Mouse (Mus musculus) thymus, postnatal 25 days (tissue): ENCODE measurements around the gene Hormad2.

Experiments
- DNase-seq: peaks from one replicate; pipeline ENCODE4 v3.0.0; 2022

Hormad2 gene

DNA sequence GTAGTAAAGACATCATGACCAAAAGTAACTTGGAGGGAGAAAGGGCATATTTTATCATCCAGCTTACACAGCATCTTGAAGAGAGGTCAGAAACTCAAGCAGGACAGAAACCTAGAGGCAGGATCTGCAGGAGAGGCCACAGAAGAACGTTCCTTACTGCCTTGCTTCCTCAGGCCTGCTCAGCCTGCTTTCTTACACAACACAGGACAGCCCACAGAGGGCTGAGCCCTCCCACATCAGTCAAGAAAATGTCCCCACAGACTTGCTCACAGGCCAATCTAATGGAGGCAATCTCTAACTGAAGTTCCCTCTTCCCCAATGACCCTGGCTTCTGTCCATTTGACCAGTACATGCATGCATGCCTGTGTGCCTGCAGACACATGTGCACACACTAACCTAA is 1.4 kb upstream of the Hormad2 start:
- no peak for DNase-seq

DNA sequence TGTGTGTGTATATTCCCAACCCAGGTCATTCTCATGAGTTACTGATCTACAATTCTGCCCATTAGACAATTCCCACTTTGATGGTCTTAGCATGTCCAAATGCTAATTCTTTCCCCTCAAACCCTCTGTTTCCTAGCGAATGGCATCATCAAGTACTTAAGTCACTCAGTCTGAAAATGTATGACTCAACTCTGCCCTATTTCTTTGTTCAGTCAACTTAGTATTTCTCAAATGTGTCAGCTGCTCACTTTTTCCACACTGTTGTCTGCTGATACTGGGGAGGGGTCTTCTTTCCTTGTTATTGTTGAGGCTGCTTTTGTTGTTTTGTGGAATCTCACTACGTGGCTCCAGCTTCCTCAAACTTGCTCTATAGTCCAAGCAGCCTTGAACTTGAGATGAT is 2.7 kb downstream of the Hormad2 start:
- no peak for DNase-seq

DNA sequence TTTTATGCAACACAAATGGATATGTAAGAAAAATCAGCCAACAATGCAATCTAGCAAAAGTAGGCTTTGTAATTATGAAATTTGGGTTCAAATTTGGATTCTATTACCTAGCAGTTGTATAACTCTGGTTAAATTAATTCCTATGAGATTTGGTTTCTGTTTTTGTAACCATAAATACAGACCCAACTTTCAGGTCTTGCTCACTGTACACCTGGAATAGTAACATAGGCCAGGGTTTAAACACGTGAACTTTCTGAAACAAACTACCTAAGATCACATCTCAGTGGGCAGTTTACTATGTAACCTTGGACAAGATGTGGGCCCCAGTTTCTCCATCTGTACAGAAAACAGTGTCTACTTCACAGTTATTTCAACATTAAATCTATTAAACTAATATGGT is 3.6 kb downstream of the Hormad2 start:
- no peak for DNase-seq

DNA sequence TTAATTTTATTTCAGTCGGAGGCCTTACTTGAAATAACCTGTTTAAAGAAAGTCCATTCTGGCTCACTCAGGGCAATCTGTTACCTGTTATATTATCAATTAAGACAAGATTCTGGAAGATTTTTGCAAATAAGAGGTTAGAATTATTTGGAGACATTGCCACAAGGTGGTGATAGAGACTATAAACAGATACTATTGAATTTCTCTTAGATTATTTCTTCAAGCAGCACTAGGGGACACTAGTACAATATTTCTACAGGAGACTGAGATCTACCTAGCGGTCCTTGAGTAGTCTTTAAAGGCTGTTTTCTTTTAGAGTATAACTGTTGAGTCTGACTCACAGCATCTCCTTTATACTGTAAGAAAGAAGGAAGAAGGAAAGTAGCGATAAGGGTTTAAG is 4.3 kb downstream of the Hormad2 start:
- DNase-seq: no peak

DNA sequence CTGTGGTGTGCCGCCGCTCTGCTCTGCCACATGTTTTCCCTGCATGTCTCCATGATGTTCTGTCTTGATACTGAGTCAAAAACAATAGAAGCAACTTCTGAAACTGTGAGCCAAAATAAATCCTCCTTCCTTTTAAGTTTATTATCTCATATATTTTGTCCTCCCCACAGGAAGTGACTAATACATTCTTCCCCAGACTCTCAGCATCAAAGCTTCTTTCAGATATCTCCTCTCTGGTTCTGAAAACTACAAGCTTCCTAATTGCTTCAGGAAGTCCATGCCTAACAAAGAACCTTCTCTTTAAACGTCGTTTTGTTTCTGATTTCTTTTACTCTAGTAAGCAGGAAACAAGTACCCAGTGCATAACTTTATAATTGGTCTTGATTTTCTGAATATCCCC is 6.4 kb downstream of the Hormad2 start:
- DNase-seq: no peak

DNA sequence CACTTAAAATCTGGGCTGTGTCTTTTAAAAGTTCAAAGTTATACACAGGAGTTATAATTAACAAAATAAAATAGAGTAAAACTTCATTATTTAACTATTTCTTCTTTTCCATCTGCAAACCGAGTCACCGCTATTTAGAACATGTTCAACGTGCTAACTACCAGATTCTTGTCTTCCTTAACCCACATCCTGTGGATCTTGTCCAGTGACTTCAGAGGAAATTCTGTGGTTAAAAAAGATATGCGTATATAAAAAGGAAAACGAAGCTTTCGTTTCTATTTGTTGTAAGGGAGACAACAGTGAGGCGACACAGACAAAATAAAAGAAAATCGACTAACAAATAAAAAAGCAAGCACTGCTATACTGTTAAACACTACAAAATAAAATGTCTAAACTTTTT is 17.1 kb downstream of the Hormad2 start:
- DNase-seq: no peak

DNA sequence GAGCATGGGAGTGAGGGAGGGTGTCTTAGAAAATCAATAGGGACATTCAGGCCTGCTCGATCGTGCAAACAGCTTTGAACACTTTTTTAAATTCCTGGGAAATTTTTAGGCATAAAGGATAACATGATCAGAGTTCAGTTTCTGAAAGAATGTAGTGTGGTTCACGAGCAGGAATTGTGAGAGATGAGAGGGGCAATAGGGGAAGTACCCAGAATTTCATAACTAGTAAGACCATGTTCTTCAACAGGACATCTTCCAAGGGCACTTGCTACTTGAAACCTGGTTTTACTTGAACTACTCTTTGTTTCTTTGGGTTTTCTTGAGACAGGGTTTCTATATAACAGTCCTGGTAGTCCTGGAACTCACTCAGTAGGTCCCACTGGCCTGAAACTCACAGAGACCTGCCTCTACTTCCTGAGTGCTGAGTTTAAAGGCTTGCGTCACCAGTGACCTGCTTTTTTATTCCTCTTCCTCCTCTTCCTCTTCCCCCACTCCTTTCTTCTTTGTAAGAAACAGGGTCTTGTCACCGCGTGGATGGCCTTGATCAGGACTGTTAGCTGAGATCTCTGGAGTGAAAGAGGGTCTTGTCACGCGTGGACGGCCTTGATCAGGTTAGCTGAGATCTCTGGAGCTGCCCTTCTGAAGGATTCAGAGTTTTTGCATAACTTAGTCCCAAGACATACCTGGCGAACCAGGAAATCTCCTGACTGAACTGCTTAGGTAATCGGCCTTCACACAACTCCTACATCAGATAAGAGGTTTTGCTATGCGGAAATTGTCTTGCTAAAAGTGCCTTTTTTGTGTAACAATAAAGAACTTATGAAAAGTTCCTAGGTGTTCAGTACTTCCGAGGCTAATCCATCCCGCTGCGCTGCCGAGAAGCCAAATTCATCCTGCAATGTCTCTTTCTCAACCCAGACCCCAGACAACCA is 18.1 kb downstream of the Hormad2 start:
- peak; percentile 33 for DNase-seq

DNA sequence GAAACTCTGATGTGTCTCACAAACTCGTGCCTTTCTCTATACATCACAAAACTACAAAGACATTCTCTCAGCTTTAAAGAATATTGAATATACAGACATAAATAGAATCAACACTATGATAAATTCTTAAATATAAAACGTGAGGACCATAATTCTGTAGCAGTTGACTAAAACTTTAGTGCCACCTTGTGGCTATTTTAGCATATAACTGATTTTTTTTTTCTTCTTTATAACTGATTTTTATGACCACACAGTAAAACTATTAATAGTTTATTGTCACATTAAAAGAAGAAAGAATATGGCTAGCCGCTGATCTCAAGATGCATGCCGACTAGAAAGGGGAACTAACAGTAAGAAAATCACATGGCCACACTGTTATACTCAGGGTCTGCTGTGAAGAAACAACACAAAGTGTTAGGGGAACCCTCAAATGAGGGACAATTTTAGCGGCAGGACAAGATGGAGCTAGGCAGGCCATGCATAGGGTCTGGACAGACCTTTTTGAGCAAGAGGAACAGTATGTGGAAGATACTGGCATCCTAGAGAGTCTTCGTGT is 18.9 kb downstream of the Hormad2 start:
- DNase-seq: no peak

DNA sequence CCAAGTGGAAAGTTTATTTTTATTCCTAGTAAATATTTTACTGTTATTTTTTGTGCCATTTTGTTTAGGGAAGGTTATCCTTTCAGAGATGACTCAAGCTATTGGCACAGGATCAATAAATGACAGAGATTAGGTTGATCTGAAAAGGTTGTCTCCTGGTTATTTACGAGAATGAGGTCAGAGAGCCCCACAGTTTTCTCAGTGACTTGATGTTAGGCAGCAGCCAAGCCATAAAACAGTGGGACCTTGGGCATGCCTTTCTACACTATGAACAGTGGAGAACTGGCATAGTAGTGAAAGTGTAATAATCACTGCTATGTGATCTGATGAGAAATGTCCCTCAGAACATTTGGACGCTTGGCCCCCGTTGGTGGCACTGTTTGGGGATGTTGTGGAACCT is 22.9 kb downstream of the Hormad2 start:
- no peak for DNase-seq

DNA sequence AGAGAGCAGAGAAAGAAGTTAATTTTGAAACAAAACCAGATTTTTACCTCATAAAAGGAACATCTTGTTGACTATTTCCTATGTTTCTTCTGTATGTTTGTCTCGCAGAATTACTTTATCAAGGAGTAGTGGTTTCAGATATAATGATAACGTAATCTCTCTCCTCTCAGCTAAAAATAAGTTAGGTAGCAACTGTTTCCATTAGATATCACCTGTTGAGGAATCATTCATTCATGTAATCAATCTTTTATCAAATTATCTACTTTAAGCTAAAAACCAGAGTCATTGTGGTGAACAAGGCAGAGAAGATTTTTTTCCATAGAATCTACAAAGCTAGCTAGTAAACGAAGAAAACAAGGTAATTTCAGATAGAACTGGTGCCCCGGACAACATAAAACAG is 28.6 kb downstream of the Hormad2 start:
- DNase-seq: no peak

DNA sequence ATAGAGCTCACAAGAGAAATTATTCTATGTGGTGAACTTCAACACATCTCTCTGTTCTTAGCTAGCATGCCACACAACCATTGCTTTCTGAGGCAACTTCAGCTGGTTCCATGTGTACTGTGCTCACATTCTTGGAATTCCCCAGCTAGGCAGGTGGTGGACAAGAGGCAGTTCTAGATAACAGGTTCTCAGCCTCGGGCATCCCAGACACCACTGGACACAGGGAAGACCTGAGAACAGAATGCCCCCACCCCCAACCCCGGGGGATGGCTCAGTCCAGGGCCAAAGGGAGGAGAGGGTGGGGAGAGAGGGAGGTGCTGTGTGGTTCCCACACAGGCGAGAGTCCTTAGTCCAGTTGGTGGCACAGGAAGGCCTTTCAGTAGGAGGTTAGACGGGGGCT is 36.6 kb downstream of the Hormad2 start:
- no peak for DNase-seq

DNA sequence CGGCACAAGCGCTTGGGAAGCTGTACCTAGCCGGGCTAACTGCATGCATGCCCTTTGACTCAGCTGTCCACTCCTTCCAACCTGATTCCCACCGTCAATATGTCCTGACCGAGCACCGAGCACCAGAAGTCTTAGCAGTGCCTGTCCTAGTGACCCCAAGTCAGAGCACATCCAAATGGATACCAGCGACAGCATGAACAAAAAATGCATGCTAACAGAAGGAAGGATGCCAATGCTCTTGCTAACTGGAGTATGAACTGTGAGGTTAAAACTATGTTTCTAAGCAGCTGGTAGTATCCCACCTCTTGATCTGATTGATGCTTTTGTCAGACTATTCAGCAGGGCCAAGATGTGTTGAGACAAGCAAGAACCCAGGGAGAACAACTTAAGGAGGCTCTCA is 37.5 kb downstream of the Hormad2 start:
- DNase-seq: no peak

DNA sequence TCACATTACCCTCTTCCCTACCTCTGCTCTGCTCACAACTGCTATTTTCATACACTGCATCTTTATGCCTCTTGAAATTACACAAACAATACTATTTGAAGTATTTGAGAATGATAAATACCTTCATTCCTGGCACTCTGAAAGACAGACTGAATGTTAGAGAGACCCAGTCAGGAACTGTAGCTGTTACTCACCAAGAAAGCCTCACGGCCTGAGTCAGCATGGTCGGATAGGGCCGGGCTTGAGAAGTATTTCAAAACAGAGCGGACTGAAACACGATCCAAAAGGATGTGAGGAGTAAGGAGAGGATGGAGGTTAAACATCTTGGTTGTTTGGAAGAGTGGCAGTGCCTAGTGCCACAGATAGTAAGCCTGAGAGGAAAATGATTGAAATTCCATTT is 39.7 kb downstream of the Hormad2 start:
- DNase-seq: no peak

DNA sequence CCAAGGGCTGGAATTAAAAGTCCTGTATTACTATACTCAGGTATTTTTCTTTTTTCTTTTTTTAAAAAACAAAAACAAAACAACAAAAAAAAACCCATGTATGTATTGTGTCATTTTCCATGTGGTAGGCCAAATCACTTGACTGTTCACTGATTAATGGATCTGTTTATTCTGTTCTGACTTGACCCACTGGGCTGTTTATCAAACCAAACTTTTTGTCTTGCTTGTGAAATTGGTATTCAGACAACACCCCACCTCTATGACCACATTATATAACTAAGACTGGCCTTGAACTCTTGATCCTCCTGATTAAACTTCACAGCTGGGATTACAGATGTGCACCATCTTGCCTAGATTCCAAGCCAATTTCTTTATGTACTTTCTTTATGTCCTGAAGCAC is 46.7 kb downstream of the Hormad2 start:
- no peak for DNase-seq

DNA sequence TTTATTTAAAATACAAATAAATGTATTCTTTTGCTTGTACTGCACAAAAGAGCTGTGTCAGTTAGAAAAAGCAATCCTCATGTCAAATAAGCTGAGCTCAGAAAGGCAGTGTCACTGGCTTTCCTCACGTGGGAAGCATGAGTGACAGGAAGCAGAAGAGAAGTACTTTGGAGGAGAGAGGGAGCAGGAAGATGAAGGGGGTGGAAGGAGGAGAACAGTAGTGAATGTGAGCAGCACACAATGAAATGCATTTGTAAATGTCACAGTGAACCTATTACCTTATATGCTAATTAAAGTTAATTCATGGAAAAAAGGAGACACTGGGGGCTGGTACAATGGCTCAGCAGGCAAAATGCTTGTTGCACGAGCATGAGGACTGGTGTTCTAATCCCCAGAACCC is 52.9 kb downstream of the Hormad2 start:
- no peak for DNase-seq

DNA sequence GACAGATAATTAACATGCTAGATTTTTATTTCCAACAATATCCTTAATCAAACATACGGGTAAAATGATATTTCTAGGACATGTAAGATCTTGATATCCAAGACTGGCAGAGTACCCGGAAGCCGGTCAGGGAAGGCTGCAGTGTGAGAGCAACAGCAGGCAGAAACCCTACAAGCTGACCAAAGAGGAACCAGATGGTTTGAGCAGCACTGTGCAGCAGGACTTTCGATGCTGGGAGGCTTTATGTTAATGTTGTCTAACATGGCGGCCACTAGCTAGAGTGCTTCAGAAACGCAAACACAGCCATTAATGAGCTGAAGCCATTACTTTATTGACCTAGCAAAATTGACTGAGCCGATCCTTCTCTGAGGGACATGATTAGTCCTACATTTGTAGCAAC is 58.6 kb downstream of the Hormad2 start:
- no peak for DNase-seq

DNA sequence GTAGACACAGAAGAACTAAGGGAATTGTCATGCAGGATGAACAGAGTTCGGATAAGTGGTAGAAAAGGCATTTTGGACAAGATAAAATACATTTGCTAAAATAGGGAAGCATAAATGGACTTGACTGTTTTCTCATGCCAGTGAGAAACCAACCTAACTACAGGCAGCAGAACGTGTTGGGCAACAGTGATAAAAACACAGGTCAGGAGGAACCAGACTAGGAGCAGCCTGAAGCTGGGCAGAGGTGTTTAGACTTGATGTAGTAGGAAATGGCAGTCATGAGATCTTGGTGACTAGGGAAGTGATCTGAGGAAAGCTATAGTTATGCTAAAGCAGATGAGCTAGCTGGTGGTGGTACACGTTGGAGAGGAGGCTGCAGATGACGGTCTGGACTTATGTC is 61.0 kb downstream of the Hormad2 start:
- no peak for DNase-seq

DNA sequence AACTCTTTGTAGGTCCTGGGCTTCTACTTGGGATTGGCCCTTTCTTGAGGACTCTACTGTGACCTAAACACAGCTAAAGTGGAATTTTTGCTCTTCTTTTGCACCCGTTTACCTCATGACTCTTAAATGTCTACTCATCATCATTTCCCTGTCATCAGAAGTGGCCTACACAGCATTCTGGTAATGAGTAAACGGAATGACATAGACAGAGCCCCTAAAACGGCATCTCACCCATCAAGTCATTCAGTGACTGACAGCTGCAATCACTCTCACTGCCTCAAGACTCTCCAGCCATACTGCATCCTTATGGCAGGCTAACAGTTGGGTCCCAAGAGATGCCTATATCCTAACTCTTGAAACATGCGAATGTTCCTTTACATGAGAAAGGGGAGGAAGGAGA is 74.5 kb downstream of the Hormad2 start:
- DNase-seq: no peak

DNA sequence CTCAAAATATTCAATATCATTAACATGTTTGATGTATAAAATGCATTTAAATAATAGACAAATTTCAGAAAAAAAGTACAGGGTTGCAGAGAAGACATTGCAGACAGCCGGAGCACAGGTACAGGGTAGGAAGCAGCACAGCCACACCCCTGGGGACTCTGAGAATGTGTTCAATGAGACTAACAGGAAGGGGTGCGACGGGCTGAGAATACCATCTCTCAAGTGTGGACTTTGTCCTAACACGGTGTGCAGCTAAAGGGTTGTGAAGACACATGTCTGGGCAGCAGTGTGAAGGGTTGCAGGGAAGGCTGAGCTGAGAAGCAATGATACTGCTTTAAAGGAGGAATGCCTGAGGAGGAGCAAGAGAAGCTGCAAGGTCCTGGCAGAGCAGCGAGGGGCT is 85.5 kb downstream of the Hormad2 start:
- no peak for DNase-seq

DNA sequence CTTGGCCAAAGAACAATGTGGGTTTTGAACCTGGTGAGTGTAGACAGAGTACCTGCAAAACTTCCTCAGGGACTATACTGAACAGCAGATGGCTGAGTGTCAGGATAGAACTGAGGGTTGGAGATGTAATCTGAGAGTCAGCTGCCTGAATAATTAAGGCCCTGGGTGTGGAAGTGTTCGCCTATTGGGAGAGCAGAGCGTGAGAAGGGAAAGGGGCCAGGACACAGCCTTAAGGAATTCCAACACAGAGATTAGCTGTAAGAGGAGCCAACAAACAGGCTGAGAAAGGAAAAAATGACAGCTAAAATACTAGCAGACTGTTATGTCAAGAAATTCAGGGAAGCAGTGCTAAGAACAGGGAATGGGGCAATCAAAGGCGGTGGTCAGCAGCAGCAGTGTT is 88.3 kb downstream of the Hormad2 start:
- no peak for DNase-seq

DNA sequence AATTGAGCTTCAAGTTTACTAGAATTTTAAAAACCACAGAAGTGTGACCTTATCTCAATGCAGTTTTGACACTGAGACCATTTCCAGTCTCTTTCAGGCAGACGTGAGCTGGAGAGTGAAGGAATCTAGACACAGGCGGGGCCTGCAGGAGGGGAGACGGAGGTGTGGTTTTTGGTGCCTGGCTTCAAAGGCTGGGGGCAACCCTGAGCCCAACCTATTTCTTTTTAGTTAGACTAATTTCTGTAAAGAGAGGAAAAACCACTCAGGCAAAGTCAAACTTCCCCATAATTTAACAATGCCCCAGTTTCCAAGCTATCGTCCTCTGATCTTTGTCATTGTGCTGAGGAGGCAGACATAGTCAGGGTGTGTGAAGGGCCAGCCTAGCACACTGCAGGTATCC is 97.0 kb downstream of the Hormad2 start:
- peak; percentile 34 for DNase-seq

DNA sequence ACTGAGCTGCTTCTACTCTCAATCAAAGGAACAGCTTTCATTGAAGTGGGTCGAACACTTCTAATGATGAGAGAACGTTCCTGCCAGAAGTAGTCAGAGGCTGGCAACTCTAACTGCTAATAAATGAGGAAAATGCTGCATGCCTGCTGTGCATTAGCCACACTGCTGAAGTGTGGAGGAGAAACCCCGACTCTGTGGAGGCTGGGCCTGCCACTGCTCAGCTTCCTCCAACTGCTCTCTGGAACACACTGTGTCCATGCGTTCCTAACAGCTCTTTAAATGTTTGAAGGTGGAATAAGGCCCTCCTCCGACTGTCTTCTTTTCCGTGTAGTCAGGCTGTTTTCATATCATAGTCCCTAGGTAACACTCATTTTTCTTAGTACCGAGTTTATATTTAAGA is 98.9 kb downstream of the Hormad2 start:
- DNase-seq: no peak

DNA sequence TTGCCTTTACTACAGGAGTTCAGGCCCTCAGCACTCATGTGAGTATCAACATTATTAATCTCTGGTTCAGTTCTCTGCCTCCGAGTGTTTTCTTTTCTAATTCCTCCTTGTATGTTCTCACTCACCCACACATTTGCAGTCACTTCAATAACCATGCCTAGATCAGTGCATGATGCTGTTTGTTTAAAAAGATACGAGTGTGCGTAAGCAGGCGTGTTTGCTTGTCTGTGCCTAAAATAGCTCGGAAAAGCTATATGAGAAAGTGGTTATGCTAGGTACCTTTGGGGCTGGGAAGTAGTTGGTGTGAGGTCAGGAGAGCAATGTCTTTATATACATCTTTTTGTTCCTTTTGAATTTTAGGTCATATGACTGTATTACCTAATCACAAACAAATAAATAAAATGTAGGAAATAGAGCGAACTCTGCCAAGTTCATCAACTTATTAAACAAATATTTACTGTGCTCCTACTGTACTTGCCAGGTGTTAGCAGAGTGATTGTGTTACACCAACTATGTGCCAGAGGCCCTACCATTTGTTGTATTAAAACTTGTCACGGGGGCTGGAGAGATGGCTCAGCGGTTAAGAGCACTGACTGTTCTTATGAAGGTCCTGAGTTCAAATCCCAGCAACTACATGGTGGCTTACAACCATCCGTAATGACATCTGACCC is 100.7 kb downstream of the Hormad2 start:
- no peak for DNase-seq

DNA sequence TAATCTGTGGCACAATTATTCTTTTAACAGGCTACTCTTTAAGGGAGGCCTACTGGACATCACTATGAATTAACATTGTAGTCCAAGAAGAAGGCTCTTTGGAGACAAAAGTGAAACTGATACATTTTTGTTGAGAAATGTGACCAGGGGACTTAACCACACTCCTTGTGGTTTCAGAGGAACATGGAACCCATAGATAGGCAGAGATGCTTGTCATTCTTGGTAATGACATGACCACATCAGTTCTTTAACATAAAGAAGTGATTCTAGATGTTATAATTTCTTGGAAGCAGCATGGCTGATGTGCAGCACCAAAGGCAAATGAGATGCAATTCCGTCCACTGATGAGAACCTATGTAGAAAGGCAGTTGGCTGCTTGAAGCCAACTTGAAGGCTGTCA is 101.6 kb downstream of the Hormad2 start:
- no peak for DNase-seq
